Mouse (Mus musculus): Measurements from ENCODE around the gene Hcn2.
"Not testable (repeated sequence)": the region's sequence is repeated elsewhere in the genome, so short reads cannot be mapped to it uniquely, and the experiment has no call there.

The Hcn2 gene

DNA sequence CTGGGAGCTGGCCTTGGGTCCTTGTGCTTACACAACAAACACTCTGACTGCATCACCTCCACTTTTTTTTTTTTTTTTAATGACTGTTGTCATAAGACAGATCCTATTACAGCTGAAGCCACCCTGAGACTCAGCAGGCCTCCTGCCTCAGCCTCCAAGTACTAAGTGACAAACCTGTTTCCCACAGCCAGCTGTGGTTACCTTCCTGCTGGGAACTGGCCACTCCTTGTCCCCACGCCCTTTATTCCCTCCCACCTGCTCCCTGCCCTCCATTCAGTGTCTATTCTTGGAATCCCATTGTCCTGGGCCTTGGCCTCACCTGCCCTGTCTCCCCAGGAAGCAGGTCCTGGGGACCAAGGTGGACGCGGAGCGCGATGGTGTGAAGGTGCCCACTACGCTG lies 28.9 kb upstream of the Hcn2 start:
- no peak for DNase-seq (ENCODE audit: extremely low spot score, low spot score)

GRCm38 (mm10) chr10:79688720-79689119 lies 27.7 kb upstream of the Hcn2 start, which contains the start of gene Gzmm:
Gzmm (plus strand) TSS chr10:79689020.
- no peak for DNase-seq (ENCODE audit: extremely low spot score, low spot score)

DNA sequence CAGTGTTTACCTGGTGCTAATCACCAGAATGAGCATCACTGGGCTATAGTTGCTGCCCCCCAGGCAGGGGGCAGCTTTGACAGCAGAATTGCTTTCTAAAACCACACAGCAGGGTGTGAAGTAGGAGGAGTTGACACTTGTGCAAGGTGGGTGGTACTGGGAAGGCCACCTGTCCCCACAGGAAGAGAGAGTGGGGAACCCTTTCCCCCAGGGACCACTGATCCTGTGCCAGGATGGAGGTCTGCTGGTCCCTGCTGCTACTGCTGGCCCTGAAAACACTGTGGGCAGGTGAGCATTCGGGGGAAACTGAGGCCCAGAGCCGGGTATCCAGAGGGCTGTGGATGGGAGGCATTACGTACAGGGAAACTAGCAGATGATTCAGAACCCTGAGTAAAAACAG lies 27.3 kb upstream of the Hcn2 start:
- DNase-seq (ENCODE audit: extremely low spot score, low spot score): no peak

GRCm38 (mm10) chr10:79691986-79692548 lies 24.4 kb upstream of the Hcn2 start:
- DNase-seq (ENCODE audit: extremely low spot score, low spot score): no peak

DNA sequence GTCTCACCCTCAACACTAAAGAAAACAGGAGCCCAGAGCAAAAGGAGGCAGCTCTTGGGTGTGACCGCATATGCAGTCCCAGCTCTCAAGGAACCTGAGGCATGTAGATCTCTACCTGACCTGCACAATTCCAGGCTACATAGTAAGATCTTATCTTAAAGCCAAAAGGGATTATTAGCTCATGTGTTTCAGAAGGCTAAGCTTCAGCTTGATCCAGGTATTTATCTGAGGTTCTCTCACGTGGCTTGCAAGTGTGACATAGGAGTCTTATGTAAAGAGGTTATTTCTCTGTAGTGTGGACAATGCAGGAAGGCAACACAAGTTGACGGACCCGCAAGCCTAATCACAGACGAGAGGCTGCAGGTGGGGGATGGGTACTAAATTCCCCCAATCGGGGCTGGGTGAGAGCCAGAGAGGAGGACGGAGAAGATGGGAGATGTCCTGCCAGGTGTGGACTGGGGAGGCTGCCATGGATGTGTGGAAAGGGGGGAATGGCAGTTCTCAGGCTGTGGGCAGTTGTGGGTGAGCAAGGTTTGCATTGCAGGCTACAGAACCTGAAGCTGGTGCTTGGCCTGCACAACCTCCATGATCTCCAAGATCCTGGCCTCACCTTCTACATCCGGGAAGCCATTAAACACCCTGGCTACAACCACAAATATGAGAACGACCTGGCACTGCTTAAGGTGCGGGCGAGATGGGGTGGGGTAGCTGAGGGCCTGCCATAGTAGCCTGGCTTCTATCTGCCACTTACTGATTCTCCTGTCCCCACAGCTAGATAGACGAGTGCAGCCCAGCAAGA lies 22.7 kb upstream of the Hcn2 start:
- no peak for DNase-seq (ENCODE audit: extremely low spot score, low spot score)

GRCm38 (mm10) chr10:79694379-79694655 lies 22.1 kb upstream of the Hcn2 start:
- DNase-seq (ENCODE audit: extremely low spot score, low spot score): no peak

DNA sequence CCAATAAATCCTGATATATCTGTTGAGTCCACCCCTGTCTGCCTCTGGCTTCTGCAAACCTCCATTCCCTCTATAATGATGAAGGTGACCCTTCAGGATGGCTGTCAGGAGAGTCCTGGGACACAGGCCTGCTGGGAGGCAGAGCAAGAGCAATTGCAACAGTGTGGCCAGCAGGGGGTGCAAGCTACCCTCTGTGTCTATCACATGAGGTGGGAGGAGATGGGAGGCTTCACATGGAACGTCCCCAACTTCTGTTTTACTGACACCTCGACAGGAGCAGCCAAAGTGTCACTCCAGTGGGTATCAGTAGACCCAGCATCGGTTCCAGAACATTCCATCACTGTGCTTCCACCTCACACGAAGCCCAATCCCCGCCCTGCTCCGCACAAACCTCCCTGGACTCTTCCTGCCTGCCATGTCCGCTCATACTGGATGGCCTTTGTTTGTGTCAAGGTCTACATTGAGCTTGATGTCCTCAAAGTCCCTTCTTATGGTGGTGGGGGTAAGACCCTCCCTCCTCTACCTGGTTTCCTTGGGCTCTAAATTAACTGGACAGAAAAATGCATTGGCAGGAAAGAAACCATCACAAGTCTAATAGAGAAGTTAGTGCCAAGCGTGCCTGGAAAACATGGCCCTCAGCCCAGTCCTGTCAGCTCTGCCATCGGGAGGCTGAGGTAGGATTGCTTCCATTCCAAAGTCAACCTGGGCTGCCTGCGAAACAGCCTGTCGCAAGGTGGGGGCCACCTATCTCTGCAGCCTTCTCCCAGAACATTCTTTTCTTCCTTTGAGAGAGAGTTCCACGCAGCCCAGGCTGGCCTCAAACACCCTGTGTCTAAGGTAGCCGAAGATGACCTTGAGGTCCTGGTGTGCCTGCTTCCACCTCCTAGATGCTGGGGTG lies 21.0 kb upstream of the Hcn2 start:
- peak; percentile 69 for DNase-seq (ENCODE audit: extremely low spot score, low spot score)

DNA sequence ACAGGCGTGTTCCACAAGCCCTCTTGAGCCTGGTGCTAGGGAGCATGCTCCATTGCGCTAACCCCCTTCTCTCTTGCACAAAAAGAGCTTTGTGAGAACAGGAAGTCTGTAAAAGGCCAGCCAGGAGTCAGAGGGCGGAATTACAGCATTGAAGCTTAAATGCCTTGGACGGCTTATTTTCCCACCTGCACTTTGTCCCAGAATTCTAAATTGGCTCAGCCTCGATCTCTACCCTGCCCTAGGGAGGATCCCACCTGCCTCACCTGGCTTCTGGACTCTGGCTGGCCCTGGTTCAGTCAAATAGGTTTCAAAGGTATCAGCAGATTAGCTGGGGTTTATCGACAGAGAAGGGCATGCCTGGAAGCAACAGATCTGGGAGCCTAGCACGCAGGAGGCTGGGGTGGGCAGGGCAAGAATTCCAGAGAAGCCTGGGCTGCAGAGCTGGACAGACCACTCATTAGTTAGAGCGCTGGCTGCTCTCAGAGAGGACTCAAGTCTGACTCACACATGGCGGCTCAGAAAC lies 20.2 kb upstream of the Hcn2 start:
- no peak for DNase-seq (ENCODE audit: extremely low spot score, low spot score)

GRCm38 (mm10) chr10:79697916-79698315 lies 18.5 kb upstream of the Hcn2 start:
- no peak for DNase-seq (ENCODE audit: extremely low spot score, low spot score)

GRCm38 (mm10) chr10:79698459-79698858 lies 18.0 kb upstream of the Hcn2 start:
- no peak for DNase-seq (ENCODE audit: extremely low spot score, low spot score)

DNA sequence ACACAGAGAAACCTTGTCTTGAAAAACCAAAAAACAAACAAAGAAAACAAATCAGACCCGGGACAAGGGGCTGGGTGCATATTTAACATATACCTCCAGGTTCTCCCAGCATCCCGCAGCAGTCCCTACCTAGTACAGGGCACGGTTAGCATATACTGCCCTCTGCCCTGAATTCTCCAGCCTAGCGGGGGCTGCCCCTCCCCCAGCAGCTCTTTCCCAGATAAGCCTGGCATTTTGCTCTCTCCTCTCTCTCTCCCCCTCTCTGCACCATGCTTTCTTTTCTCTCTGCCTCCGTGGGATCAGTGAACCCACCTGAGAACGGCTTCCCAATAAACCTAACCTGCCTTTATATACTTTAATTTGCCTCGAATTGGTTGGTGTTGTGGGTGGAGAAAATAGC lies 15.8 kb upstream of the Hcn2 start:
- no peak for DNase-seq (ENCODE audit: extremely low spot score, low spot score)

GRCm38 (mm10) chr10:79701443-79702129 lies 14.8 kb upstream of the Hcn2 start:
- no peak for DNase-seq (ENCODE audit: extremely low spot score, low spot score)

- DNase-seq (ENCODE audit: extremely low spot score, low spot score): not testable (repeated sequence)
These were observed 13.5 kb upstream of the Hcn2 start for GRCm38 (mm10) chr10:79702970-79703369.

DNA sequence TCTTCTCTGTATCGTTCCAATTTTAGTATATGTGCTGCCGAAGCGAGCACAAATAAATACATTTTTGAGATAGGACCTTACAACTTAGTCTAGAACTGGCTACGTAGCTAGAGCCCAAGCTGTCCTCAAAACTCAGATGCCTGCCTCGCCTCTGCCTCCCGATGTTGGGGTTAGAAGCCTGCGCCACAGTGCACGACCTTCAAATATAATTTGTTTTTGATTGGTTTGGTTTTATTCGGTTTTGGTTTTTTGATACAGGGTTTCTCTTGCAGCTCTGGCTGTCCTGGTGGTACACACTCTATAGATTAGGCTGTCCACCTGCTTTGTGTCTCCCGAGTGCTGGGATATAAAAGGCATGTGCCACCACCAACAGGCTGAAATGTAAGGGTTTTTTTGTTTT lies 12.9 kb upstream of the Hcn2 start:
- DNase-seq (ENCODE audit: extremely low spot score, low spot score): no peak

DNA sequence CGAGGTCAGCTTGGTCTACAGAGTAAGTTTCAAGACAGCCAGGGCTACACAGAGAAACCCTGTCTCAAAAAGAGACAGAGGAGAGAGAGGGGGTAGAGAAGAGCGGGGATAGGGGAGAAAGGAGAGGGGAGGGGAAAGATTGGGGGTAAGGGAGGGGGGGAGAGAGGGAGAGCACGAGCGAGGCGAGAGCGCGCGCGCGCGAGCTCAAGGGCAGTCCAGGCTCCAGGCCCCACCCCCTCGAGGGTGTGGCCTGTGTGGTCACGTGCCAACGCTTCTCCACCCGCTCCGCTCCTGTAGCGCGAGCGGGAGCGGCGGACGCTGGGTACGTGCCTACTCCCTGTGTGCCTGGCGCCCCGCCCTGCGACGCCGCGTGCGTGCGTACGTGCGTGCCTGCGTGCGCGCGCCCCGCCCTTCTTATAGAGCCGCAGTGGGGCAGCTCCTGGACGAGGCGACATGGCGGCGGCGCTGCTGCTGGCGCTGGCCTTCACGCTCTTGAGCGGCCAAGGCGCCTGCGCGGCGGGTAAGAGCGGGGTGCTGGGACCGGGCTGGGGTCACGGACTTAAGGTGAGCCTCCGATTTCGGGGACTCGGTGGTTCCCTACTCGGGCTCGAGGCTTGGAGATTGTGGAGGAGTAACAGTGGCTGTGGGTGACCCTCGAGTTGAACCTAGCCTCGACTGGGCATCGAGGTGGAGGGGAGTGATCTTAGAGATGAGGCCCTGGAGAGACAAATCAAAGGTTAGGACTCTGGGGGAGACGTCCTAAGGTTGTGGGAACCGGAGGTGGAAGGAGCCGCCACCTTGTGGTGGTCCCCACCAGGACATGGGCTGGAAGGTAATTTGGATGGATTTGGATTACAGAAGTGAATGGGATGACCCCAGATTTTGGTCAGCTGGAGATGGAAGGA lies 12.1 kb upstream of the Hcn2 start, which contains the start of gene Bsg:
Gene Bsg, plus strand, starts transcription at position 427 of the 905 bp plus-strand sequence.
- peak; percentile 98 for DNase-seq (ENCODE audit: extremely low spot score, low spot score)

- no peak for DNase-seq (ENCODE audit: extremely low spot score, low spot score)
These were observed 11.5 kb upstream of the Hcn2 start for GRCm38 (mm10) chr10:79704970-79705360.

GRCm38 (mm10) chr10:79705951-79706350 lies 10.5 kb upstream of the Hcn2 start:
- DNase-seq (ENCODE audit: extremely low spot score, low spot score): no peak

- no peak for DNase-seq (ENCODE audit: extremely low spot score, low spot score)
These were observed 9.9 kb upstream of the Hcn2 start for GRCm38 (mm10) chr10:79706406-79707094.

DNA sequence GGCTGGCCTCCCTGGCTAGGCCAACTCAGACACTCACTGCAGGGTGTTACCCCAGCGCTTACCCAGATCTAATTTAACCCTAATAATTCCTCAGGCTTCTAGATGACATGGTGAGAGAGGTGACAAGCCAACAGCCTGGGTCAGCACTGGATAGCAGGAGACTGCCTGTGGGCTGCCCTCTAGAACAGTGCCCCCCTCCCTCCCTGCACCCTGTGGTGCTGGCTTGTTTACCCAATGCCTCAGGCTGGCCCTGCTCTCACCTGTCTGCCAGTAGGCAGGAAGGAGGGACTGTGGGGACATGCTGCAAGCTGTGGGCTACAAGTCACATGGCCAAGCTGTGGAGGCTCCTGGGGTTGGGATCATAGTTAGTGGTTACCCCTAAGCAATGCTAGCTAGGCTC lies 9.3 kb upstream of the Hcn2 start:
- DNase-seq (ENCODE audit: extremely low spot score, low spot score): no peak

DNA sequence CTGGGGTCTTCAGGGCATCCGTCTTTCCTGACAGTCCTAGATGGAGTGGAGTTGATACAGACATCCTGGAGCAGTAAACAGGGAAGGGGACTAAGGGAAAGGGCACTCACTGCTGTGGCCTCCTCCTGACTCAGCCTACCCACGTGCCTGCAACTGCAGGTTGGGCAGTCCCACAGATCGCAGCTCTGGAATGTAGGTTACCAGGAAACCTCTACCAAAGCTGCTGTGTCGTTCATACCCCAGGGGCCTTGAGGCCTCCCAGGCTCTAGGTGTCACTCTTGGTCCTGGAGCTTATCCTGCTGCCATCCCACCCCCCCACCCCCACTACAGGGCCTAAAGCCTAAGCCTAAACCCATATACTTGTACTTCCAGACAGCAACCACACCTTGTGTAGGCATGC lies 8.7 kb upstream of the Hcn2 start:
- no peak for DNase-seq (ENCODE audit: extremely low spot score, low spot score)
